Mouse (Mus musculus): Measurements from ENCODE around the gene Gpr6.
A peak's percentile ranks its signal among the peaks of the same experiment; 100 is the strongest.

Gpr6 gene

DNA sequence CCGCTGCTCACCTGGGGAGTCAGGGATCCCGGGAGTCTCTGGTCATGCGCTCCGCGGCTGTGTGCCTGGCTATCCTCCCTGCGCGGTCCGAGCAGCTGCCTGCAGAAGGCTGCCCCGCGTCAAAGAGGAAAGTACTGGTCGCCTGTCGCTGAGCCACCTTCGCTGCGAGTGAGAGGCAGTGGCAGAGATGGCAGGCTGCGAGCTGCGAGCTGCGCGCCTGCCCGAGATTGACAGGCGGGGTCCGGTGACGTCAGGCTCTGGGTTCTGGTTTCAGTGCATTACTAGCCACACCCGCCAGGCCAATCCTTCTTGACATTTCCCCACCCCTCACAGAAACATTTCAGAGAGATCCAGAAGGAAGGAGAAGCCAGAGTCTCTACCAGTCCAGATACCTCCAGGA, at the start of gene Gpr6:
Gene Gpr6 (minus strand): TSS at position 170 of the 400 bp plus-strand sequence.
- peak; percentile 59 for DNase-seq

DNA sequence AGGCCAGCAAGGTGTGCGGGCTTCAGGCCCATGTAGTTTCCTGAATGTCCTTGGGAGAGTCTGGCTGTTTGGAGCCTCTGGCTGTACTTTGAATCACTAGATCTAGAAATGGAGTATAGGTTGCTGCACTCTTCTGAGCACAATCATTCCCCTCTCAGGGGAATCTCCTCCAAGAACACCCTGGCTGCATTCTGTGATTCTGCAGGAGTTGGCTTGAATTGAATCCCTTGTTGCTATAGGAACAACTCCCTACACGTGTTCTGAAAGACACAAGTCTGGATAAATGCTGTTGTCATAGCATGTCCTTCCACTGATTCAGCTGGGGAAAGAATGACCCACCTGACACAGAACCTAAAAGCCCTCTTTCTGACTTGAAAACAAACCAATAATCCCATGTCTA, 28.0 kb upstream of the Gpr6 start:
- no peak for DNase-seq

DNA sequence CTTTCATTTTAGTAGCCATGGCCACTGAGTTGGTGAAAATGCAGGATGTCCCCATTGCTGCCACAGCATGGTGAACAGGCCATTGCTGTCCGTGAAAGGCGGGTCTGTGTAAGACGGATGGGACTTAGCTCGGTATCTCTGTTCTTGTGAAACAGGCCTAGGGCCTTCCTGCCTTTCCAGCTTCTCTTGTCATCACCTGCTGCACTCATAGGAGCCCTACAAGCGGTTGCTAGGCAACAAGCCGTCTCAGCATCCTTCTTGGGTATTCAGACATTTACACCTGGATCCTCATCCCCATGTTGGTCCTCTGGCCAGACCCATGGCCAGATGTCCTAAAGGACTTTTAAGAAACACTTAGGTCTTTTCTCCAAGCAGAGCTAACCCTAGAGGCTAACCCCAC, 26.1 kb upstream of the Gpr6 start:
- peak; percentile 13 for DNase-seq

DNA sequence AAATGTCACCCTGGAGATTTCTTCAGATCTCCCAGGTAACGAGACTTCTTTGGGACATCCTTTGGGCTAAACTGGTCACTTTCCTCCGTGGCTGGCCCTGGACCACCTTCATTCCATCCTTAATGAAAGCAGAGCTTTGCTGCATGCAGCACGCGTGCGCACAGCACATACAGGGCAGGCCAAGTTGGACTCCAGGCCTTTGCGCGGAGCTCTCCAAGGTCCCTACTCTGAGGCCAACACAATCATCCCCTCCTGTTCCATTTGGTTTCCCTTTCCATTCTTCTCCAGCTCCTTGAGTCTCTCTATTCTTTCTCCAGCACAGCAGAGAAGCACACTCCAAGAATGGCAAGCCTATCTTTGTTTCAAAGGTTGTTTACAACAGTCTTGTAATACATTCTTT, 16.8 kb upstream of the Gpr6 start:
- DNase-seq = no peak

DNA sequence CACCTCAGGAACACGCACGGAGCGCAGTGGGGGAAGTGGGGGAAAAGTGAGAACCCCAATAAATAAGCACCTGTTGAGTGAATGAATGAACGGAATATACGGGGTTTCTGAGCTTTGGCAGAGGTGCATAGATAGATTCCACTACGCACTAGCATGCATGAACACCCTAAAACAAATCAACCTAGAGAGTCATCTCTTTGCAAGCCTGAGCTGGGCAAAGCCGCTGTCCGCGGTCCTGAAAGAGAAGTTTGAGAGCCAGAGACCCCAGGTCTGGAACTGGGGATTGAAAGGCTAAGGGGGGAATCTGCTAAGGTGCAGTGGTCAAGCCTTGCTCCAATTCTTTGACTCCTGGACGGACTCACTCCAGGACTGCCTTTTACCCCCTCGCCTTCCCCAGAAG, 389 bp downstream of the Gpr6 start:
- peak; percentile 22 for DNase-seq

DNA sequence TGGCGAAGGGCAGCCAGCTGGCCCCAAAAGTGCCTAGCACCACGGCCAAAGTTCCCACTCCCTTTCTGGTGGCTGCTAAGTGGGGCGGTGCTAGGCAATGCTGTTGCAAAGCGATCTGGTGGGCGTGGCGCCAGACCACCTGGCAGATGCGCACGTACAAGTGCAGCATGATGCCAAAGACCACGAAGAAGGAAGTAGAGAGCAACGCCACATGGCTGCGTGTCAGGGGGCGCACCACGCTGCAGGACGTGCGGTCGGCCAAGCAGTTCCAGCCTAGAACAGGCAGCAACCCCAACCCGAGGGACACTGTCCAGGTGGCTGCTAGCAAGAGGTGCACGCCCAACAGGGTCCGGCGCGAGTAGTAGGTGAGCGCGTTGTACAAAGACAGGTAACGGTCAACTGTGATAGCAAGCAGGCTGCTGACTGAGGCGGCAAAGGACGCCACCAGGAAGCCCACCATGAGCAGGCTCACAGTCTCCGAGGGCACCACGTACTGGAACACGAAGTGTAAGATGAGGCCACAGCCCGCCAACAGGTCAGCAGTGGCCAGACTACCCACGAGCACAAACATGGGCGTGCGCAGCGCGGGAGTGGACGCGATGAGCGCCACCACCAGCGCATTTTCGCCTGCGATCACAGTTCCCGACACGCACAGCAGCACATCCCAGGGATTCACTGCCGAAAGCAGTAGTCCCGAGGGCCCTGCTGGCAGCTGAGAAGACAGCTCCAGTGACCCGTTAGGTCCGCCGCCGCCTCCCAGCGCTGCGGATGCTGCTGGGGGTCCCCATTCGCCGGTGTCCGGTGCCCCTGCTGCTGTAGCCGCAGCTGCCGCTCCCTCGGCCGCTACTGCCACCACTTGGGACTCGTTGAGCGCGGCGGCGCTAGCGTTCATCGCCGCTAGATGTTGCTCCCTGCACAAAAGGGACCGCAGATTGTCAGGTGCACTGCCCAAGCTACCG, 1.1 kb downstream of the Gpr6 start:
- DNase-seq = peak; percentile 56

DNA sequence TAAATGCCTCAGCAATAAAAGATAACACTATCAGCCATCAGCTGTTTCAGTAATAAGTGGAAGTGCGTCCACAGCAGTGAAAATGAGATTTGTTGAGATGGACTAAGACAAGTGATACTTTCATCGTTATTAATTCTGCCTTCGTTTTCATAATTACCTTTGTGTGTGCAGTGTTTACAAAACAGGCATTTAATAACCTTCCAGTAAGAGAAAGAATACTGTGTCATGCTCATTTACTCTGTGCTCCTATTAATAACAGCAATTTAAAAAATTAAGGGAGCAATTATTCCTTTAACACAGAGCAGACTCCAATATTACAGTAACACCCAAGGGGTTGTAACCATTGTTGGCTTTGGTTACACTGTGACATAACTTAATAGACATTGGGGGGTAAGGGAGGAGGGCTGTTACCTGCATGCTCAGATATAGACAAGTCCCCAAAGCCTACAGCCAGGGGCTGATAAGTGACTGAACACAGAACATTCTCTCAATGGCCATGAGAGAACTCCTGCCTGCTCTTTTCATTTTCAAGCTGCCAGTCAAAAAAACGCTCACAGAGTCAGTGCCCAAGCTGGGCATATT, 11.7 kb downstream of the Gpr6 start:
- DNase-seq = no peak

DNA sequence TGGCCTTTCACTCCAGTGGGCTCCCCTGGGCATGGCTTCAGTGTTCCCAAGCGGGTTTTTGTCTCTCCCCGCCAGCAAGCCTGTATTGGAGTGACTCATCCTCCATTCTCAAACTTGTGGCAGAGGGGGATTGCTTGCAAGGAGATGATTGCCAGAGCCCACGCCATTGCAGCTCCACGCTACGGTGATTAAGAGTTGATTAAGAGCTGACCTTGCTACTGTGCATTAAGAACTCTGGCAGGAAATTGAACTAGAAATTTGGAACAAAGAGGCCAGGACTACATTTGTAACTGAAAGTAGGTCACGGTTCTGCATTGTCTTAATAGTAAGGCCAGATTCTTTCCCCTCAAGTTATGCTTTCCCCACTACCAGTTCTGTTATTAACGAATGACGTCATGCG, 16.5 kb downstream of the Gpr6 start:
- no peak for DNase-seq

DNA sequence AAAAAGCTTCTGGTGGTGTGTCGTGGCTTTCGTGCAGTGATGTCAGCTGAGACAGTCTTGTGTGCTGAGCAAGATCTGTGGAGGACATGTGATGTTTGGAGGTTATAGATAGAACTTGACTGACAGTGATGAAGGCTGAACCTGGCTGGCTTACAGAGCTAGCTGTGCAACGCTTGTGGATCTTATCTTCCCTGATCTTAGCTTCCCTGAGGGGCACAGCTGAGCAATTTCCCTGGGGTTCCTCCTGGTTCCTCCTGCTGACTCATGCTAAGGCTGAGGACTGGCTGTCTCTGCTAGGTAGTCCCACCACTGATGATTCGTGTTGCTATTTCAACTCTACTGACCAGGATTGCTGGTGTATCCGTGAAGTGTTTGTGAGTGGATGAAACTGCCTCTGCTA, 18.1 kb downstream of the Gpr6 start:
- DNase-seq = no peak

DNA sequence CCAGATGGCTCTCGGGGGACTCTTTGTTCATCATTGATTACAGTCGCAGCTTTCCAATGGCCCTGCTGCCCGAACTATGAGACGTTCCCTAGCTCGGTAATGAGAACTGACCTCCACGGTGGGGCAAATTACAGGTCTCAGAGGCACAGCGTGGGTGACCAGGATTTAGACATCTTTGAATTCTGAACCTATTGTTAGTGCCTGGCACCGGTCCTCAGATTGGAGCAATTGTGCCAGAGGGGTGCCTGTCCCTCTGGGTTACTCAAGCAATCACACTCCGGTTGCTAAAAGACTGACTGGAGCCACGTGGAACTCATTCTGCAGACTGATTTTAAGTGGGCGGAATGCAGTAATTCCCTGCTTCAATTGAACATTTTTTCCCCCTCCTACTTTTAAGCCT, 29.8 kb downstream of the Gpr6 start:
- DNase-seq = no peak

DNA sequence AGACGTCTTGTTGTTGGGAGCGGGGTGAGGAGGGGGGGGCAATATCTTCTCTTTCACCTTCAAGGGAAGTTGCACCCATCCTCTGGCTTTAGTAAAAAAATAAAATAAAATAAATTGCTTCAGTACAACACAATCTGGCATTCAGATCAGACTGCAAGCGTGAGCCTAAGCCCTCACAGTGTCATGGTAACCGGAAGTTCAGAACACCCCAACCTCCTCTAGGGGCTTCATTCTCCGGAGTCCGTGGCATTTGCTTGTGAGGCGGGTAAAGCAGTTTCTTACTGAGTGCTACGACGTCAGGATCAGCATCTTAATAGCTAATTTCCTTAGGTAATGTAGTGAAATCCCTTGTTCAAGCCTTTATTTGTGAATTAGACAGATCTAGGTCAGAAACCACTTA, 30.6 kb downstream of the Gpr6 start:
- DNase-seq = no peak

DNA sequence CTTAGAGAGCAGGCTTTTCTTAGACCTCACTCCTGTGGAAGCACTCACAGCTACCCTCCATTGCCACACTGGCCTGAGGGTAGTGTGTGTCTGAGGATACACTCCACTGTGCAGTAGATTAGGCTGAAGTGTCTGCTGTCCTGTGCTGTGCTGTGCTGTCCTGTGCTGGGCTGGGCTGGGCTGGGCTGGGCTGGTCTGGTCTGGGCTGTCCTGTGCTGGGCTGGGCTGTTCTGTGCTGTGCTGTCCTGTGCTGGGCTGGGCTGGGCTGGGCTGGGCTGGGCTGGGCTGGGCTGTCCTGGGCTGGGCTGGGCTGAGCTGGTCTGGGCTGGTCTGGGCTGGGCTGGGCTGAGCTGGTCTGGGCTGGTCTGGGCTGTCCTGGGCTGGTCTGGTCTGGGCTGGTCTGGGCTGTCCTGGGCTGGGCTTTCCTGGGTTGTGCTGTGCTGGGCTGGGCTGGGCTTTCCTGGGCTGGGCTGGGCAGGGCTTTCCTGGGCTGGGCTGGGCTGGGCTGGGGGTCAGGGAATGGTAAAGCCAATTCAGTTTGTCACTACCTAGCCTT, 31.5 kb downstream of the Gpr6 start:
- DNase-seq = no peak

DNA sequence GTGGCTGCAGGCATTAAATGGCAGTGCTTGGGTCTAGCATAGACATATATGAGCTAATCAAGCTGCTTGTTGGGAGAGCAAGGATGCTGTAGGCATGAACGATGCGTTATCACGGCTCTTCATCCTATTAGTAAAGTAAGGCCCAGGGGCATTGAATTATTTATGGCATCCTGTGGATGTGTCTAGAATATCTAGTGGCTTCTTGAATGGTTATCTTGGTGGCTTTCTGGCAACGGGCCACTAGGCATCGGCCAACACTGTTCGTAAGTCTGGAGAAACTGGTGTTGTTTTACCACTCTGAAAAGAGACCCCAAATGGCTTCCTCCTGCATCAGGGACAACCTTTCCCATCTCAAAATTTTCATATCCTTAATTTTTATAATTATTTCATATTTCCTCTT, 33.6 kb downstream of the Gpr6 start:
- DNase-seq = no peak

DNA sequence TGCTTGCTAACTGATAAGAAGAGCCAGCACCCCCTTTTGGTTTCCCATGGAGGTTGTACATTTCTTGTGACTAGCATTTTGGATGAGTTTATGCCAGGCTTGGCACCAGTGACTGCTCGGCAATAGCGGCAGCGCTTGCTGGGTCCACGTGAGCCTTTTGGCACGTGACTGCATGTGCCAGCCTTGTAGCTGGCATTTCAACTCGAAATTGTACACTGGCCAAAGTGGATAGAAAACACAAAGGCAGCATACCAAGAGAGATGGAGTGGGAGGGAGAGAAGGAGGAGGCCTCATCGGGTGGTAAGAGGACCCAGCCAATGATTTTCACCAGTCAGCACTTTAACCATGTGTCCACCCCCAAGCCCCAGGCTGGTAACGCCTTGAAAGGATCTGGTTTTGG, 34.4 kb downstream of the Gpr6 start:
- peak; percentile 61 for DNase-seq

DNA sequence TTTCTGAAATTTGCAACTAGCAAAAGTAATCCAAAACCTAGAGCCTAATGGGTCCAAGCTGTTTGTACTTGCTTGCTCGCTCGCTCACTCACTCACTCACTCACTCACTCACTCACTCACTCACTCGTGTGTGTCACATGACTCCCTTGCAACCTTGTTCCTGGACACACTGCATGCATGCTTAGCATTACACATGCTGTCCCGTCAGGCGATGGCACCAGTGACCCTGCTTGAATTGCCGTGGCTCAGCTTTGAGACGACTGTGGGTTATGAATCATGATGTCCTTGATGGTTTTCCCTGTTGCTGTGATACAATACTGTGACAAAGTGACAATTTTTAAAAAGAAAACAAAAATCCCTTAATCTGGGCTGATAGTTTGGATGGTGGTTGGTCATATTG, 39.3 kb downstream of the Gpr6 start:
- no peak for DNase-seq

DNA sequence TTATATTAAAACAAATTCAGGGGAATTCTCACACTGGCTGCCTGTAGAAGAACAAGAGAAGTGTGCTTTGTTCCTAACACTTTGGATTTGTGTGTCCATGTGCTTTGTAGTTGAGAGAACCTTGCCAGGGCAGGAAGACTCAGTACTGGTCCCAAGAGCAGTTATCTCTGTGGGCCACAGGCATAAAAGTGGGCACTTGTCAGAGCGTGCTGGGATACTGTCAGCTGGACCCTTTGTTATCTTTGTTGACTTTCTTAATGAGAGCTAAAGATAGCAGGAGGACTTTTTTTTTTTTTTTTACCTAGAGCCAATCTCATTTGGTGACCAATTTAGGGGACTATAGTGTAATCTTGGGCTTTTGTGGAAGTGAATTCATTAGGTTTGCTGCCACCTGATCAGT, 47.2 kb downstream of the Gpr6 start:
- DNase-seq = no peak

DNA sequence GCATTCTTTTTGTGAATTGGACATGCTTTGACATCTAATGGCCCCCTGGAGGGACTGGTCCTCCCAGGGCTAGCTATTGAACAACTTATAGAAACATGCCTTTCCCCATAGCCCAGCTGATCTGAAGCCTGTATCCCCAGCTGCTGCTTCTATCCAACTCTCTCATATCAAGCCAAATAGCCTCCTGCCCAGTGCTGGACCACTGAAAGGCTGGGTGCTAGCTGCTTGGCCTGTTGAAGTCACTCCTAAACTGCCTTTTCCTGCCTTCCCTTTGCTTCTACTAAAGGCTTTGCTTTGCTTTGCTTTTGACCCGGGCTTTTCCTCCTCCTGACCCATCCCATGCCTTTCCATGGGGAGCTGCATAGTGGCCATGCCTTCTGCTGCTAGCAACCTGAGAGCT, 47.7 kb downstream of the Gpr6 start:
- DNase-seq = no peak

DNA sequence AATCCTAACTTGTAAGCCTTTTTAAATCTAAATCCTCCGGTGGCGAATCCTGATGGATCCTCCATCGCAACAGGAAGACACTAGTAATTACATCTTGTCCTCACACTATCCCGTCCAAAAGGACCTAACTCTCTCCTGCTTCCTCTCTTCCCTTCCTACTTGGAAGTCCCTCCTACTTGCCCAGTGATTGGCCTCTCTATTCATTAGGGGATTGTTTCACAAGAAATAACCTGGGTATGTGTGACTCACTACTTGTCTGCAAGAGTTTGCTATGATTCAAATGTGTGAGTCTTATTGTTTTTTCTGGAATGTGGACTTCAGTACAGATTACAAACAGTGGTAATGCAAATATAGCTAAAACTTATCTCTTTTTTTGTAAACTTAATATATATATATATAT, 49.9 kb downstream of the Gpr6 start:
- DNase-seq = no peak
